Mouse (Mus musculus): ENCODE data around the gene Hs6st2.

The Hs6st2 gene

DNA sequence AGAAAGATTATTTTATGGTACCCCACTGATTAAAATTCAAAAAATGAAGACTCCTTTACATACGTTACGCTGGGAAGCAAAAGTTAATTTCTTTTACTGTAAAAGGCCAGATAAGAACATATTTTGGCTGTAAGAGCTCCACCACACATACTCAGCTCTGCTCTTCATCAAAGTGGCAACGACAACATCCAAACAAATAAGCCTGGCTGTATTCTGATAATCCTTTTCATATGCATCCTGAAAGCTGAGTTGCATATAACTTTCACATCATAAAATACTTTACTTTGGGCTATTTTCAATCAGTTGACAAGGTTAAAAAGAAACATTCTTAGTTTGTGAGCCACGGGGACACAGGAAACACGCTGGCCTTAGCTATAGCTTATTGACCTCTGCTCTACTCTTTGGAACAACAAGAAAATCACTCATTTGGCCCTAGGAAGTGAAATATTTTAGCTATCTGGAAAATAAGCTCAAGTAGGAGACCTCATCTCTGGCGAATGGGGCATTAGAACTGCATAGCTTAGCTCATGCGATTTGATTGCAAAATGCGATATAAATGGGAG lies 91.1 kb downstream of the Hs6st2 start:
- no peak for DNase-seq (ENCODE audit: extremely low spot score, low read depth, low spot score)

GRCm38 (mm10) chrX:51585444-51585843 lies 96.2 kb downstream of the Hs6st2 start:
- DNase-seq (ENCODE audit: extremely low spot score, low read depth, low spot score), result no peak

DNA sequence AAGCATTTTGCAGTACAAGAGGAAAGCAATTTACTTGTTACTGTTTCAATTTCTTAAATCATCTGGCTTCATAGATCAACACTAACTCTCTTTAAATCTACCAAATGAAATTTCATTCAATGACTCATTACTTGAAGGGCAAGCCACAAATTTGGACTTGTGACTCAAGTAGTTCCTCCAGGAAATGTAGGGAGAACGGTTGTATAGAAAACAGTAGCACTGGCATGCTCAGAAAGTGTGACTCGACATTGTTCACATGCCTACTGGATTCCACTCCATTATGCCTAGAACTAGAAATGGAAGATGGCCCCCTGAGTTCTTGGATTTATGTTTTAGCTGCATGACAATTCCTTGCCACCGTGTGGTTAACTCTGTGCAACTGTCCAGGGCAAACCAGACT lies 100.0 kb downstream of the Hs6st2 start:
- DNase-seq (ENCODE audit: extremely low spot score, low read depth, low spot score), result no peak

- DNase-seq (ENCODE audit: extremely low spot score, low read depth, low spot score), result no peak
Measured at GRCm38 (mm10) chrX:51561880-51562279, 119.8 kb downstream of the Hs6st2 start.

DNA sequence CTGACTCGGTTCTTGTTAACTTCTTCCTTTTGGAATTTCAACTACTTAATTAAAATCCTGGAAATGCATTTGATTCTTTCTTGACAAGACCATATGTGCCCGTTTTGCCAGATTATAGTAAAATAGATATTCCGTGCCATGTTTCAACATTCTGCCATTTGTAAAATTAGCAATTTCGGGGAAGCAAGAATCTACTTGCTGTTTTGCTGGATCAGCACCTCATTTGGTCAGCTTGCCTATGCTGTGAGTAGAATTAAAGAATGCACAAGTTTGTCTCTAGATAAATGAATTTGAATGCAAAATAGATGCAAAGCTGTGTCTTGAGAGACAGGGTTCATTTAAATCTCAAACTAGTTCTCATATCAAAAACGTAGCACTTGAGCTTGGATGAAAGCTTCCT lies 142.0 kb downstream of the Hs6st2 start:
- no peak for DNase-seq (ENCODE audit: extremely low spot score, low read depth, low spot score)

GRCm38 (mm10) chrX:51537082-51537481 lies 144.6 kb downstream of the Hs6st2 start:
- DNase-seq (ENCODE audit: extremely low spot score, low read depth, low spot score), result no peak

- no peak for DNase-seq (ENCODE audit: extremely low spot score, low read depth, low spot score)
Measured at GRCm38 (mm10) chrX:51535226-51535625, 146.4 kb downstream of the Hs6st2 start.

DNA sequence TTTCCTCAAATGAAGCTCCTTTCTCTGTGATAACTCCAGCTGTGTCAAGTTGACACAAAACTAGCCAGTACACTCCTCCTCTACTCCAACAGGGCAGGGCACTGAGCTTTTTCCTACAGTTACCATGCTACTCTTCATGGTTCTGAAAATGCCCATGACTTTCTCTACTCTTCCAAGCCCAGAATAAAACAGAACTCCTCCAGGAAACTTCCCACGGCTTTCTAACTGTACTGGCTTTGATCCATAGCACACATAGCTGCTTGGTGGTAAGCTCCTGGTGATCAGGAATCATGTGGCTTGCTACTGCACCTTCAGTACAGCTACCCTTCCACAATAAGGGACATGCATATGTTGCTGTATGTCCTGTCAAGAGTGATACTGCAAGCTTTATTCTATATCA lies 150.5 kb downstream of the Hs6st2 start:
- no peak for DNase-seq (ENCODE audit: extremely low spot score, low read depth, low spot score)

DNA sequence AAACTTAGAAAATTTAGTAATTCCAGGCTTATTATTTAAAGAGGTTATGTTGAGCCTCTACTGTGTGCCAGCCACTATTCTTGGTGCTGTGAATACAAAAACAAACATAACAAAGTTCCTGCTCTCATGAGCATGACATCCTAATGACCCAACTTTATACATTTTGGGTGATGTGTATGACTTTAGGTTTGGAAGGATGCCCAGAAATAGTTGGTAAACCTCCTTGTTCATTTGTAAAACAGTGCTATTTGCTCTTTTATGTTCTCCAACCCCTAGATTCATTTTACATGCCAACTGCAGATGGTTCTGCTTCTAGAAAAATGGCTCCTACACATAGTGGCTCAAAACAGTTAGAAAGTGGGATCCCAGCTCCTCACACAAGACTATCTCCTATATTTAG lies 153.1 kb downstream of the Hs6st2 start:
- DNase-seq (ENCODE audit: extremely low spot score, low read depth, low spot score), result no peak

- DNase-seq (ENCODE audit: extremely low spot score, low read depth, low spot score), result no peak
Measured at GRCm38 (mm10) chrX:51514831-51515230, 166.8 kb downstream of the Hs6st2 start.

GRCm38 (mm10) chrX:51506526-51506925 lies 175.1 kb downstream of the Hs6st2 start:
- DNase-seq (ENCODE audit: extremely low spot score, low read depth, low spot score), result no peak

GRCm38 (mm10) chrX:51505691-51506090 lies 176.0 kb downstream of the Hs6st2 start:
- DNase-seq (ENCODE audit: extremely low spot score, low read depth, low spot score), result no peak

GRCm38 (mm10) chrX:51503781-51504471 lies 177.7 kb downstream of the Hs6st2 start:
- DNase-seq (ENCODE audit: extremely low spot score, low read depth, low spot score), result no peak

- no peak for DNase-seq (ENCODE audit: extremely low spot score, low read depth, low spot score)
Measured at GRCm38 (mm10) chrX:51497831-51498230, 183.8 kb downstream of the Hs6st2 start.

- no peak for DNase-seq (ENCODE audit: extremely low spot score, low read depth, low spot score)
Measured at GRCm38 (mm10) chrX:51488374-51488773, 193.3 kb downstream of the Hs6st2 start.

GRCm38 (mm10) chrX:51469411-51469810 lies 212.2 kb downstream of the Hs6st2 start:
- DNase-seq (ENCODE audit: extremely low spot score, low read depth, low spot score), result no peak

- DNase-seq (ENCODE audit: extremely low spot score, low read depth, low spot score), result no peak
Measured at GRCm38 (mm10) chrX:51461413-51461812, 220.2 kb downstream of the Hs6st2 start.

- DNase-seq (ENCODE audit: extremely low spot score, low read depth, low spot score), result no peak
Measured at GRCm38 (mm10) chrX:51443366-51443765, 238.3 kb downstream of the Hs6st2 start.

- DNase-seq (ENCODE audit: extremely low spot score, low read depth, low spot score), result no peak
Measured at GRCm38 (mm10) chrX:51431706-51432105, 249.9 kb downstream of the Hs6st2 start.

- no peak for DNase-seq (ENCODE audit: extremely low spot score, low read depth, low spot score)
Measured at GRCm38 (mm10) chrX:51425031-51425430, 256.6 kb downstream of the Hs6st2 start.

- DNase-seq (ENCODE audit: extremely low spot score, low read depth, low spot score), result no peak
Measured at GRCm38 (mm10) chrX:51410289-51410688, 271.4 kb downstream of the Hs6st2 start.

DNA sequence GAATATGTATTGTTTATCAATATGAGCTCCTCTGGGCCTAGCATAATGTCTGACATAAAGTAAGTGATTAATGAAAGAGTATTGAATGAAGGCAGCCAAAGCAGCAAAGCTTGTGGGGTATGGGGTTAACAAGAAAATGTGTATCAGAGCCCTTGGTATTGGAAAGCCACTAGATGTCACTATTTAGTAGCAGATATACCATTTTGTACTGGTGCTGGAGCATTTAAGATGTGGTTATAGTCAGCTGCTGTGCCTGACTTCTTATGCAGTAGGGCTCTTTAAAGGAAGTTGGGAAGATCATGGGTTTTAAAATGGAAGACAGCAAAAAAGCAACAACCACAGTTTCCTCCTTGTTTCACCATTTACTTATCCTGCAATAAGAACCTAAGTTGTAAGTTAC lies 284.2 kb downstream of the Hs6st2 start:
- DNase-seq (ENCODE audit: extremely low spot score, low read depth, low spot score), result no peak

- peak; percentile 22 for DNase-seq (ENCODE audit: extremely low spot score, low read depth, low spot score)
Measured at GRCm38 (mm10) chrX:51374670-51375069, 307.0 kb downstream of the Hs6st2 start.
